Mouse (Mus musculus) left cerebral cortex, adult 18-20 months (tissue): ENCODE measurements around the gene Lag3. TPM values are rescaled to one million over a fixed set of nuclear protein-coding genes. Genes with fewer than 3 reads are reported as not detected.

Experiments used
- DNase-seq, 2 experiments: peaks; one replicate each; pipeline ENCODE4 v3.0.0; 2021 to 2022; ENCODE audit warnings: low spot score in 2 of 2, mixed read lengths in 1 of 2
- total RNA-seq, 2 experiments: library from RNA; stranded (reverse); gene quantifications; 2 replicates each; pipeline ENCODE4 v1.2.3; 2021

The Lag3 gene
- total RNA-seq, 2 experiments from 2014 or later, result 2.6 to 3.2 TPM

DNA sequence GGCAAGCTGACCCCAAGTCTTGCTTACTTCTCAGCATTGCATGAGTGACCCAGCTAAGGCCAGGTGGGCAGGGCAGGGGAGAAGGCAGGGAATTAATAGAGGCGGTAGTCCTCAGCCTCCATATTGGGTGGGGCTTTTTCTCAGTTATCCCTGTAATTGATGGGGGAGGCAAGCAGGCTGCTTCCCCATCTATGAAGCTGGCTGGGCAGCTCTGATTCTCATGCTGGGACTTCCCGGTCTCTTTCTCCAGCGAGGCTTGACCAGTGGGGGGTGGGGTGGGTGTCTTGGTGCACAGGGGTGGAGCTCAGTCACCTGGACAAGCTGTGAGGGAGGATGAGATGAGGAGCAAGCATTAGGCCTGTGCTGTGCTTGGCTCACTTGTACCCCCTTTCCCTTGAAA is 49.7 kb downstream of the Lag3 start:
- no peak for DNase-seq

DNA sequence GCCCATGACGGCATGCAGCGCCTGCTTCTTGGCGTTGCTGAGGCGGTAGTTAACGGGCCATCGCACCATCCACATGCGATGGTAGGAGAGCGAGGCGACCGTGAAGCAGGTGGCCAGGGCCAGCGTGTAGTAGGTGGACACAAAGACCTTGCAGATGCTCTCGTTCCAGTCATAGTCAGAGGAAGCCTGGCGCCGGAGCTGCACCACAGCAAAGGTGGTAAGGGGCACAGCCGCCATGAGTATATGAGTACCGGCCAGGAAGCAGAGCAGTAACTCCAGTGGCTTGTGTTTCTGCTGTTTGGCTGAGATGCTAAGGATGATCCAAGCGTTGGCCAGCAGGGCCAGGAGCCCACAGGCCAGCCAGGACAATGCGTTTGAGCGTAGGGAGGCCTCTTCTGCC is 50.2 kb downstream of the Lag3 start:
- peak in 1 of 2 experiments; percentile 36 for DNase-seq

DNA sequence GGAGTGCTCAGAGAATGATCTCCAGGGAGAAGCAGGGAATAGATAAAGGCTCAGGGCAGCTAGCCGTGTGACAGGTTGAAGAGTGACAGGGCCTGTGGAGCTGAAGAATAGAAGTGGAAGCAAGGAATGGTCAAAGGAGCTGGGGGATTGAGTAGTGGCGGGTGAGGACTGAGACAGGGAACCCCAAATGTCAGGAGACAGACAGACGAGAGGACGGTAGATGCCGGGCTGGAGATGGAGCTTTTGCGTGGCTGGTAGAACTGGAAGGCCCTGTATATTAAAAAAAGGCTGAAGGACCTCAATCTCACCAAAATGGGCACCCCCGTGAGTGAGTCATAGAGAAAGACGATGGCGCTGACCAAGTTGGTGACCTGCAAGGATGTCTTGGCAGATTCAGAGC is 51.0 kb downstream of the Lag3 start:
- DNase-seq, result peak in 1 of 2 experiments; percentile 28

DNA sequence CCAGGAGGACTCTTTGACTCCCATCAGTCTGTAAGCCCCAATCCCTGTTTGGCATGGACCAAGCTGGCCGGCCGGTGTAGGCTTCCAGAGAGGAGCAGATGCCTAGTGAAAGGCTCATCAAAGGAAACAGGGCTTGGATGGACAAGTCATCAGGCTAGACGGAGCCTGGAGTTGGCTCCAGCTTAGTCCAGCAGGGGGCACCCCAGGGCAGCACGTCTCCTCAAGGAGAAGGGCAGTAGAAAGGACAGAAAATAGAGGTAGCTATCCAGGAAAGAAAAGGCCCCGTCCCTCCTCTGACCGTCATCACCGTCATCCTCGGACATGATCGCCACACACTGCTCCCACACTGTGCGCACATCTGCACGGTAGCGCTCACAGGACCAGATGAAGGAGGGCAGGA is 51.8 kb downstream of the Lag3 start:
- DNase-seq, result peak; percentile 91 to 94

GRCm38 (mm10) chr6:124858561-124859318 is 52.8 kb downstream of the Lag3 start:
- DNase-seq, result no peak

DNA sequence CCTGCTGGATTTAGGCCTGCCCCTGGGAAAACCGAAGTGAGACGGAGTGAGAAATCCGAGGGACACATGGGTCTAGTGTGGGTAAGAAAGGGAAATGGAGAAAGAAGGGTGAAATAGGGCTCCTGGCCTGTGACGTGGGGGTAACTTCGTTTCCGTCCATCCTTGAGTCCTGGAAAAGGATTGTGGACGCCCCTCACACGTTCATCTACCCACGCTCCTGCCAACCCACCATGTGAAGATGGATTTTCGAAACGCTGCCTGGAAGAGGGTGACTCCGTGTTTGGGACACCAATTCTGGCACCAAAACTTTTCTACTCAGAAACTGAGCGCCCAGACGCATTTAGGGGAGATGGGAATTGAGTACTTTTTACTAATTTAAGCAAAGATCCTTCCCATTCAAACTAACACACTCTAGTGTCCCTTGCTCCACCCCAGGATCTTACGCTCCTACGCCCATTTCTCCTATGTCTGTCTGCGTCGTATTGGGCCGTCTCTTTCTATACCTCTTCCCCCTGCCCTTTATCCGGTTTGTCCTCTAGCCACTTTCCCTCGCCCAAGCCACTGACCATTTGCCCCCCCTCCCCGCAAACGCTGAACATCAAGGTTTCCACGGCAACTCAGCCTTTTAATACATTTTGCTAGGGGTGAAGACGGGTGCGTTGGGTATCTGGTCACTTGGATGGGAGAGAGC is 53.5 kb downstream of the Lag3 start:
- DNase-seq, result peak in 1 of 2 experiments; percentile 64

DNA sequence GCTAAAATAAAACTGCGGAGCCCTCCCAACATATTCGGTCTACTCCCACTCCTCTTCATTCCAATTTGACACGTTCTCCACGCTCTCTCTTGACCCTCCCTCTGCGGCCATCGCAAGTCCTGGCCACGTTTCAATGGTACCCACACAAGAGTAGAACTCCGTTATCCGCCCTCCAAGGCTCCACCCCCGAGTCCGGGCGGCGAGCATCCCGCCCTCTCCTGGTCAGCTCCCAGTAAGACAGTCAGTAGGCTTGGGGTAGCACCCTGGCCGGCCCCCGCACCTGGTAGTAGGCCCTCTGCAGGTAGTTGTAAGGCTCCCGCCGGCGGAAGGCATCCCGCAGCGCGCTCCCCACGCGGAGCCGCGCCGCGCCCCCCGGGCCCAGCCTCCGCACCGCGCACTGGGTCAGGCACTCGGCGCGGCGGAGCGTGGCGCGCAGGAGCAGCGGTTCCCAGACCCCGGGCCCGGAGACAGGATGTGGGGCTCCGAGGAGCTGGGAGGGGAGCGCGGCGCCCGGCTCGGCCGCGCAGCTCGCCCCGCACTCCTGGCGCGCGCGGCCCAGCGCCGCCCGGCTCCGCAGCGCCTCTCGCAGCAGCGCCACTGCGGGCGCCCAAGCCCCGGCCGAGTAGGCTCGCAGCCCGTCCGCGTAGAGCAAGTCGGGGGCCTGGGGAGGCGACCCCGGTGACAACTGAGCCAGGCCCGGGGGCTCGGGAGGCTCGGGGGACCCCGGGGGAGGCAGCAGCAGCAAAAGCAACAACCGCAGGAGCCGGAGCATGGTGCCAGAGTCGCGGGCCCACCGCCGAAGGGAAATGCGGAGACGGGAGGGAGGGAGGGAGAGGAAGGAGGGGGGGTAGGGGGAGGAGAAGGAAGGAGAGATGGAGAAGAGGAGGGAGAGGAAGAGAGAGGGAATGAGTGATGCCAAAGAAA is 54.3 kb downstream of the Lag3 start, which contains the start of gene P3h3:
Gene P3h3, minus strand, starts transcription at position 837 of the 924 bp plus-strand sequence.
- DNase-seq, result peak; percentile 78 to 89

DNA sequence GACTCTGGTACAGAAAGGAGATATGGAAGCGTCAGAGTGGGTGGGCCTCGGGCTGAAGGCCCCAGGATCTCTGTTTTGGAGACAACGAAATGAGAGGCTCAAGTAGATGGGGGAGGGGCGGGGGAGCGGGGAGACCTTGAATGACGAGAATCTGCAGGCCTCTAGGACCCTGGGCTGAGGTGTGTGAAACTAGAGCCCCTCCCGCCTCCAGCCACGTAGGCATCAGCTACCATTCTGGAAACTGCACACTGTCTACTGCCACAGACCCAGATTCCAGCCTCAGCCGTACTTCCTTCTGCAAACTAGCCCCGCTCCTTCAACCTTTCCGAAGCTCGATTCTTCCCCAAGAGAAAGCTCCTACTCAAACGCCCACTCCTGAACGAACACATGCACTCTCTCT is 55.2 kb downstream of the Lag3 start:
- peak in 1 of 2 experiments; percentile 55 for DNase-seq

DNA sequence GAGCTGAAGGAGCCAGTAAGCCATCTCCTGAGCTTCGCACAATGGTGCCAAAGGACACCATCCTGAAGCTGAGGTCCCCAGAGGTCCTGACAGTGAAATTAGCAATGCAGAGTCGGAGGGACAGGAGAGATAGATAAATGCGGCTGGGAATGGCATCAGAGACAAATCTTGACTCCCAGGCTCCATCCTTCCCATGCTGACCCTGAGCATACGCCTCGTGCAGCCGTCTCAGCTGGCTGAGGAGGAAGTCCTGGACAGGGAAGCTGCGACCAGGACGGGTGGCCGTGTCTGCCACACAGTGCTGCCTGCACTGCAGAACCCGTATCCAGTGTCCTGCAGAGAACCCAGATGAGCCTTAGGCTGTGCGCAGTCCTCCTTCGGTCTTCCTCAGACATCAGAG is 56.9 kb downstream of the Lag3 start:
- DNase-seq, result no peak

Other genes starting within 250 kb of the Lag3 start
- gene Lpcat3, start 248.7 kb downstream of the Lag3 start, total RNA-seq, result 10 to 100 TPM; 20.1 to 20.6 TPM
- 10 to 100 TPM; 45.7 to 49.1 TPM for gene Emg1, start 199.5 kb downstream of the Lag3 start, total RNA-seq
- gene Phb2, start 199.4 kb downstream of the Lag3 start, total RNA-seq, result 100 to 1,000 TPM; 115 to 117 TPM
- 1 to 10 TPM; 2.5 to 5.1 TPM for gene Ptpn6, start 173.0 kb downstream of the Lag3 start, total RNA-seq
- 100 to 1,000 TPM; 321 to 335 TPM for gene Grcc10, start 170.3 kb downstream of the Lag3 start, total RNA-seq
- 1 to 10 TPM in 1 of 2 experiments, not detected in 1; 1.4 TPM for gene Gm45234, start 155.7 kb downstream of the Lag3 start, total RNA-seq
- gene Atn1, start 155.2 kb downstream of the Lag3 start, total RNA-seq, result 100 to 1,000 TPM; 158 to 181 TPM
- 1,000 to 10,000 TPM; 1,066 to 1,067 TPM for gene Eno2, start 142.0 kb downstream of the Lag3 start, total RNA-seq
- gene Lrrc23, start 132.0 kb downstream of the Lag3 start, total RNA-seq, result 1 to 10 TPM; 1.0 to 1.1 TPM
- 1 to 10 TPM; 4.6 to 5.7 TPM for gene Spsb2, start 103.0 kb downstream of the Lag3 start, total RNA-seq
- gene Tpi1, start 97.4 kb downstream of the Lag3 start, total RNA-seq, result 100 to 1,000 TPM; 804 to 847 TPM
- 100 to 1,000 TPM; 204 to 208 TPM for gene Usp5, start 82.2 kb downstream of the Lag3 start, total RNA-seq
- under 1 TPM; 0.23 to 0.42 TPM for gene Cdca3, start 82.2 kb downstream of the Lag3 start, total RNA-seq
- under 1 TPM in 1 of 2 experiments, not detected in 1; 0.21 TPM for gene Gnb3, start 71.4 kb downstream of the Lag3 start, total RNA-seq
- 10 to 100 TPM; 23.5 to 30.9 TPM for gene P3h3, start 54.0 kb downstream of the Lag3 start, total RNA-seq
- 100 to 1,000 TPM; 212 to 232 TPM for gene Gpr162, start 47.7 kb downstream of the Lag3 start, total RNA-seq
- gene Cd4, start 23.5 kb downstream of the Lag3 start, total RNA-seq, result 1 to 10 TPM; 4.2 to 8.6 TPM
- 100 to 1,000 TPM; 895 to 902 TPM for gene Ptms, start 8.4 kb upstream of the Lag3 start, total RNA-seq
- 100 to 1,000 TPM; 626 to 639 TPM for gene Mlf2, start 19.7 kb upstream of the Lag3 start, total RNA-seq
- gene Cops7a, start 53.8 kb upstream of the Lag3 start, total RNA-seq, result 100 to 1,000 TPM; 168 TPM
- 100 to 1,000 TPM; 194 to 195 TPM for gene Pianp, start 85.0 kb upstream of the Lag3 start, total RNA-seq
- gene Zfp384, start 97.4 kb upstream of the Lag3 start, total RNA-seq, result 10 to 100 TPM; 45.9 to 47.6 TPM
- gene Ing4, start 128.1 kb upstream of the Lag3 start, total RNA-seq, result 10 to 100 TPM; 50.7 to 51.1 TPM
- gene Acrbp, start 138.0 kb upstream of the Lag3 start, total RNA-seq, result 10 to 100 TPM; 11.2 to 14.5 TPM
- under 1 TPM; 0.58 to 0.68 TPM for gene Lpar5, start 156.2 kb upstream of the Lag3 start, total RNA-seq
- 100 to 1,000 TPM; 147 to 150 TPM for gene Chd4, start 184.3 kb upstream of the Lag3 start, total RNA-seq
- gene Nop2, start 220.2 kb upstream of the Lag3 start, total RNA-seq, result 10 to 100 TPM; 30.2 to 30.5 TPM
- gene Iffo1, start 233.5 kb upstream of the Lag3 start, total RNA-seq, result 10 to 100 TPM; 54.6 to 55.8 TPM